Mouse (Mus musculus): Measurements from ENCODE around the gene Tmcc1. TPM values are rescaled to one million over a fixed set of nuclear protein-coding genes. Genes with fewer than 3 reads are reported as not detected.
"Not testable (repeated sequence)": the region's sequence is repeated elsewhere in the genome, so short reads cannot be mapped to it uniquely, and the experiment has no call there.

Tmcc1 gene
- polyA plus RNA-seq, 1 experiment from 2014 or later: 5.3 TPM

DNA sequence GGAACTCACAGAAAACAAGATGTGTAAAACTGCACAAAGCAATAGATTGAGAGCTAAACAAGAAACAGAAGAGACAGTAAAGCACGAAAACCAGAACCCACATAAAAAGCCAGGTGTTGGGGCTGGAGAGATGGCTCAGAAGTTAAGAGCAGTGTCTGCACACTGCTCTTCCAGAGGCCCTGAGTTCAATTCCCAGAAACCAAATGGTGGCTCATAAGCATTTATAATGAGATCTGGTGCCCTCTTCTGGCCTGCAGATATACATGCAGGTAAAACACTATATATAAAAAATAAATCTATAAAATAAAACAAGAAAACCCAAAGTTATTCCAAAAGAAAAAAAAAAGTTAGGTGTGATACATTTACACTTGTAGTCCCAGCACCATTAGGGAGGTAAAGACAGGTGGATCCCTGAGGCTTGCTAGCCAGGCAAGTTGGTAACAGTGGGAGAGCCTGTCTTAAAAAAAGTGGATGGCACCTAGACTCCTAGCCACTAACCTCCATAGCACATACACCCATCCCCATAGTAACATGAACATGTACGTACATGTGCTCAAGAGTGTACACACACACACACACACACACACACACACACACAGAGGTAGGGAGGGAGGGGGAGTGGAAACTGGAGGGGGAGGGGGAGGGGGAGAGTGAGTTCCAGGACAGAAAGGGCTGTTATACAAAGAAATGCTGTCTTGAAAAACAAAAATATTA lies 54.0 kb downstream of the Tmcc1 start:
- H3K9ac ChIP-seq: no peak overlapping the region
- no peaks in the 10 kb centered on the region for H3K36me3 ChIP-seq
- no peak overlapping the region for H3K27ac ChIP-seq
- no peaks in the 10 kb centered on the region for H3K9me3 ChIP-seq (replicated peaks)
- peaks cover 14% of the 10 kb centered on the region for H3K4me1 ChIP-seq
- no peak for ATAC-seq
- no peak overlapping the region for H3K4me3 ChIP-seq
- H3K4me2 ChIP-seq: no peak overlapping the region
- 20% methylated on average over 2 of the region's 2 CpGs for WGBS (ENCODE audit: insufficient replicate concordance)
- H3K27me3 ChIP-seq (replicated peaks): no peaks in the 10 kb centered on the region

- Histone ChIP-seq H3K4me2 (0 out of 2 replicates have a peak overlapping the region, but pooled peaks have one; percentile 3), H3K9ac (no peak overlapping the region), H3K27ac (no peak overlapping the region), H3K4me3 (no peak overlapping the region), H3K36me3 (no peaks in the 10 kb centered on the region), H3K27me3 (replicated peaks) (no peaks in the 10 kb centered on the region), H3K4me1 (0 out of 2 replicates have a peak, but pooled peaks cover 3% of the 10 kb centered on the region), H3K9me3 (replicated peaks) (no peaks in the 10 kb centered on the region)
- ATAC-seq: no peak
- whole genome bisulfite sequencing (ENCODE audit: insufficient replicate concordance): 49% methylated on average over 7 of the region's 7 CpGs
Observed at GRCm38 (mm10) chr6:116135971-116136632, 57.2 kb downstream of the Tmcc1 start.

GRCm38 (mm10) chr6:116133756-116134155 lies 59.5 kb downstream of the Tmcc1 start:
- ATAC-seq: no peak
- WGBS (ENCODE audit: insufficient replicate concordance): 61% methylated on average over 8 of the region's 8 CpGs
- Histone ChIP-seq H3K4me2 (no peak overlapping the region), H3K27ac (no peak overlapping the region), H3K36me3 (no peaks in the 10 kb centered on the region), H3K4me3 (no peak overlapping the region), H3K4me1 (no peaks in the 10 kb centered on the region), H3K9ac (no peak overlapping the region), H3K9me3 (replicated peaks) (no peaks in the 10 kb centered on the region), H3K27me3 (replicated peaks) (no peaks in the 10 kb centered on the region)

DNA sequence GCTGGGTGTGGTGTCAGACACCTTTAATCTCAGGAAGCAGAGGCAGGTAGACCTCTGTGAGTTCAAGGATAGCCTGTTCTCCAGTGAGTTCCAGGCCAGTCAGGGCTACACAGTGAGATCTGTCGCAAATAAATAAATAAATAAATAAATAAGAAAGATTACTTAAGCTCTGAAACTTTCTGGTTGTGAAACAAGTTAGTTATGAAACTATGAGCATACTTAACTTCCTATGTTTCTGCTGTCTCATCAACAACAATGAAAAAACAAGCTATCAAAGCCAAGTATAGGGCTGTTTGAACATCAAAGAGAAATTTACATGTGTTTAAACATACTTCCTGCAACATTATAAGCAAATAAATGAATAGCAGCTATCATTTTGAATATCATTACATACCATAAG lies 61.5 kb downstream of the Tmcc1 start:
- H3K36me3 ChIP-seq: no peaks in the 10 kb centered on the region
- H3K4me2 ChIP-seq: no peak overlapping the region
- ATAC-seq: no peak
- no peaks in the 10 kb centered on the region for H3K4me1 ChIP-seq
- no peaks in the 10 kb centered on the region for H3K9me3 ChIP-seq (replicated peaks)
- H3K27ac ChIP-seq: no peak overlapping the region
- no peak overlapping the region for H3K4me3 ChIP-seq
- H3K9ac ChIP-seq: no peak overlapping the region
- WGBS (ENCODE audit: insufficient replicate concordance): 79% methylated on average over 1 of the region's 1 CpGs
- no peaks in the 10 kb centered on the region for H3K27me3 ChIP-seq (replicated peaks)

DNA sequence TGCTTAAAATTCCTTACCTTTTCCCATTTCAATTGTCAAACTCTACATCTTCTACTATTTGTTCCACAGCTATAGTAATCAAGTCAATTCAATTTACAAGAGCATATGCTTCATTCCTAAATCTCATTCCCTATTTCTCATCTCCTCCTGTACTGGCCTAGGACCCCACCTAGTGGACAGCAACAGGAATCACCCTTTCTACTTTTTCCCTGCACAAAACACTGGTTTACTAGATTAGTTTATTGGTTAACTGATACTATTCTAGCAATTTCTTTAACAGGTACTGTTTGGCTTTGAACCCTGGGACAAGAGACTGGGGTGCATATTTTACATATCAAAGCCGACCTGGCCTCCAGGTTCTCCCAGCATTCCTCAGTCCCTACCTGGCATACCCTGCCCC lies 64.6 kb downstream of the Tmcc1 start:
- Histone ChIP-seq H3K4me3 (no peak overlapping the region), H3K4me2 (no peak overlapping the region), H3K27me3 (replicated peaks) (no peaks in the 10 kb centered on the region), H3K4me1 (no peaks in the 10 kb centered on the region), H3K9me3 (replicated peaks) (no peaks in the 10 kb centered on the region), H3K27ac (no peak overlapping the region), H3K9ac (no peak overlapping the region), H3K36me3 (no peaks in the 10 kb centered on the region)
- 10% methylated on average over 1 of the region's 1 CpGs for WGBS (ENCODE audit: insufficient replicate concordance)
- ATAC-seq: no peak

GRCm38 (mm10) chr6:116127918-116128443 lies 65.3 kb downstream of the Tmcc1 start:
- no peak overlapping the region for H3K4me2 ChIP-seq
- H3K27ac ChIP-seq: no peak overlapping the region
- no peaks in the 10 kb centered on the region for H3K27me3 ChIP-seq (replicated peaks)
- H3K4me3 ChIP-seq: no peak overlapping the region
- H3K4me1 ChIP-seq: no peaks in the 10 kb centered on the region
- H3K9ac ChIP-seq: no peak overlapping the region
- H3K36me3 ChIP-seq: no peaks in the 10 kb centered on the region
- H3K9me3 ChIP-seq (replicated peaks): no peaks in the 10 kb centered on the region
- no peak for ATAC-seq

- Histone ChIP-seq H3K4me2 (no peak overlapping the region), H3K27me3 (replicated peaks) (no peaks in the 10 kb centered on the region), H3K9me3 (replicated peaks) (no peaks in the 10 kb centered on the region), H3K9ac (no peak overlapping the region), H3K36me3 (0 out of 2 replicates have a peak, but pooled peaks cover under 1% of the 10 kb centered on the region), H3K4me1 (no peaks in the 10 kb centered on the region), H3K27ac (no peak overlapping the region), H3K4me3 (no peak overlapping the region)
- no peak for ATAC-seq
Observed at GRCm38 (mm10) chr6:116126577-116126976, 66.7 kb downstream of the Tmcc1 start.

GRCm38 (mm10) chr6:116122881-116123280 lies 70.4 kb downstream of the Tmcc1 start:
- Histone ChIP-seq H3K4me1 (0 out of 2 replicates have a peak, but pooled peaks cover 6% of the 10 kb centered on the region), H3K9ac (no peak overlapping the region), H3K4me3 (no peak overlapping the region), H3K9me3 (replicated peaks) (no peaks in the 10 kb centered on the region), H3K4me2 (no peak overlapping the region), H3K36me3 (0 out of 2 replicates have a peak, but pooled peaks cover 3% of the 10 kb centered on the region), H3K27ac (no peak overlapping the region), H3K27me3 (replicated peaks) (no peaks in the 10 kb centered on the region)
- WGBS (ENCODE audit: insufficient replicate concordance): 78% methylated on average over 1 of the region's 1 CpGs
- no peak for ATAC-seq

GRCm38 (mm10) chr6:116119669-116120068 lies 73.6 kb downstream of the Tmcc1 start:
- no peak overlapping the region for H3K27ac ChIP-seq
- no peak overlapping the region for H3K4me3 ChIP-seq
- ATAC-seq: no peak
- H3K36me3 ChIP-seq: 0 out of 2 replicates have a peak, but pooled peaks cover 3% of the 10 kb centered on the region
- H3K9me3 ChIP-seq (replicated peaks): no peaks in the 10 kb centered on the region
- H3K4me1 ChIP-seq: 0 out of 2 replicates have a peak, but pooled peaks cover 6% of the 10 kb centered on the region
- no peak overlapping the region for H3K9ac ChIP-seq
- WGBS (ENCODE audit: insufficient replicate concordance): 81% methylated on average over 4 of the region's 4 CpGs
- no peaks in the 10 kb centered on the region for H3K27me3 ChIP-seq (replicated peaks)
- H3K4me2 ChIP-seq: no peak overlapping the region

- 83% methylated on average over 6 of the region's 6 CpGs for WGBS (ENCODE audit: insufficient replicate concordance)
- not testable (repeated sequence) for H3K27me3 ChIP-seq (replicated peaks); H3K4me2 ChIP-seq; H3K4me1 ChIP-seq; ATAC-seq; H3K9me3 ChIP-seq (replicated peaks); H3K4me3 ChIP-seq; H3K9ac ChIP-seq; H3K27ac ChIP-seq; H3K36me3 ChIP-seq
Observed at GRCm38 (mm10) chr6:116116634-116117033, 76.7 kb downstream of the Tmcc1 start.

DNA sequence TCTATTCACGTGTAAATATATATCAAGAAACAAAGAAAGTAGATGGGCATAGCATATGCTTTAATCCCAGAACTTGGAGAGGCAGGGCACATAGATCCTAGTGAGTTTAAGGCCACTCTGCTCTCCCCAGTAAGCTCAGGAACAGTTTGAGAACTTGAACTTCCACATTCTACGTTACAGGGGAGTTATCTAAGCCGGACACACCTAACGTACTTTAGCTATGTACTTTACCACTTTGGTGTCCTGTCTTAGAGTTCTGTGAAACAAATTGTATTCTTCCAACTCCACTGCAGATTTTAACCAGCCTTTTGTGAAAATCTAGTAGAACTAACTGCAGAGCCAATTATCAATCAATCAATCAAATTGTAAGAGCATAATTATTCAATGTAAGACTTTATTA lies 82.7 kb downstream of the Tmcc1 start:
- H3K4me2 ChIP-seq: no peak overlapping the region
- H3K27me3 ChIP-seq (replicated peaks): no peaks in the 10 kb centered on the region
- no peak overlapping the region for H3K4me3 ChIP-seq
- H3K36me3 ChIP-seq: no peaks in the 10 kb centered on the region
- H3K4me1 ChIP-seq: peaks cover 33% of the 10 kb centered on the region
- no peak overlapping the region for H3K9ac ChIP-seq
- WGBS (ENCODE audit: insufficient replicate concordance): 19% methylated on average over 4 of the region's 4 CpGs
- no peak overlapping the region for H3K27ac ChIP-seq
- 0 out of 2 replicates have a peak, but pooled peaks have one; percentile 46 for ATAC-seq
- H3K9me3 ChIP-seq (replicated peaks): no peaks in the 10 kb centered on the region

Data from liver, embryonic 12.5 days (tissue).